Mouse (Mus musculus) limb, embryonic 13.5 days (tissue): ENCODE measurements around the gene Chd6. TPM values are rescaled to one million over a fixed set of nuclear protein-coding genes. Genes with fewer than 3 reads are reported as not detected.

Experiments
- ATAC-seq: fragments of 200-750 bp; cut with Nextera tagmentation; 2 replicates; pipeline ENCODE4 v1.8.0; 2017; ENCODE audit warnings: low read depth, moderate number of reproducible peaks, moderate TSS enrichment; ENCODE audit not compliant: low FRiP score
- H3K27ac ChIP-seq: fragments of 300-500 bp; sonication (generic); 2 replicates; pipeline ENCODE4 v1.5.1; 2015; ENCODE audit warnings: inconsistent platforms, mild to moderate bottlenecking, moderate library complexity
- H3K27me3 ChIP-seq: fragments of 300-500 bp; sonication (generic); 2 replicates; pipeline ENCODE4 v1.6.1; 2015; ENCODE audit warnings: mild to moderate bottlenecking, inconsistent platforms
- H3K36me3 ChIP-seq: fragments of 300-500 bp; sonication (generic); 2 replicates; pipeline ENCODE4 v1.6.1; 2015; ENCODE audit warnings: inconsistent platforms, mild to moderate bottlenecking, moderate library complexity
- H3K4me1 ChIP-seq: fragments of 300-500 bp; sonication (generic); 2 replicates; pipeline ENCODE4 v1.6.1; 2015; ENCODE audit warnings: inconsistent platforms
- H3K4me2 ChIP-seq: fragments of 300-500 bp; sonication (generic); replicated peaks from 2 replicates; pipeline ENCODE4 v1.6.1; 2015; ENCODE audit warnings: inconsistent platforms, mild to moderate bottlenecking, moderate library complexity
- H3K4me3 ChIP-seq: fragments of 300-500 bp; sonication (generic); 2 replicates; pipeline ENCODE4 v1.5.1; 2015; ENCODE audit warnings: moderate library complexity, mild to moderate bottlenecking, inconsistent platforms
- H3K9ac ChIP-seq: fragments of 300-500 bp; sonication (generic); 2 replicates; pipeline ENCODE4 v1.6.1; 2015; ENCODE audit warnings: mild to moderate bottlenecking, inconsistent platforms
- H3K9me3 ChIP-seq: fragments of 300-500 bp; sonication (generic); 2 replicates; pipeline ENCODE4 v1.6.1; 2016; ENCODE audit warnings: inconsistent platforms
- WGBS: fragments of 180-500 bp; shearing (Covaris S2); methylation state at CpG from one replicate; pipeline ENCODE4 v1.1.7; 2015; 5-methylcytosine and 5-hydroxymethylcytosine counted together
- polyA plus RNA-seq: library from polyadenylated mRNA; unstranded; fragments of >200 nt; fragmentation: Nextera tagmentation; extraction: Ambion mirVana; gene quantifications from 2 replicates; pipeline ENCODE4 v1.2.1, GENCODE M21; 2015

Gene Chd6
- polyA plus RNA-seq, 1 experiment from 2014 or later = 45.4 TPM

GRCm38 (mm10) chr2:160940930-160941709, 167.8 kb downstream of the Chd6 start:
- 65% methylated on average over 17 of the region's 17 CpGs for WGBS
- H3K9ac ChIP-seq = no peak overlapping the region
- H3K27ac ChIP-seq = no peak overlapping the region

GRCm38 (mm10) chr2:160934451-160934850, 174.4 kb downstream of the Chd6 start:
- no peaks in the 10 kb centered on the region for H3K36me3 ChIP-seq
- no peaks in the 10 kb centered on the region for H3K9me3 ChIP-seq
- no peak overlapping the region for H3K9ac ChIP-seq
- no peak for ATAC-seq
- H3K27me3 ChIP-seq = no peaks in the 10 kb centered on the region
- H3K27ac ChIP-seq = no peak overlapping the region
- H3K4me1 ChIP-seq = peaks cover 31% of the 10 kb centered on the region
- H3K4me3 ChIP-seq = no peak overlapping the region
- WGBS = 63% methylated on average over 4 of the region's 4 CpGs
- H3K4me2 ChIP-seq = no peak overlapping the region

More at GRCm38 (mm10) chr2:160940930-160941709, 167.8 kb downstream of the Chd6 start:
- peak; percentile 77 for ATAC-seq
- peaks cover 9% of the 10 kb centered on the region for H3K36me3 ChIP-seq
- no peaks in the 10 kb centered on the region for H3K9me3 ChIP-seq
- no peaks in the 10 kb centered on the region for H3K27me3 ChIP-seq
- H3K4me1 ChIP-seq = 0 out of 2 replicates have a peak, but pooled peaks cover 9% of the 10 kb centered on the region
- H3K4me2 ChIP-seq = no peak overlapping the region
- H3K4me3 ChIP-seq = no peak overlapping the region

- H3K36me3 ChIP-seq = no peaks in the 10 kb centered on the region
- H3K9ac ChIP-seq = no peak overlapping the region
- H3K4me1 ChIP-seq = peaks cover 36% of the 10 kb centered on the region
- 62% methylated on average over 5 of the region's 5 CpGs for WGBS
- no peak for ATAC-seq
- H3K27ac ChIP-seq = no peak overlapping the region
- no peak overlapping the region for H3K4me2 ChIP-seq
- H3K27me3 ChIP-seq = no peaks in the 10 kb centered on the region
- H3K4me3 ChIP-seq = no peak overlapping the region
- no peaks in the 10 kb centered on the region for H3K9me3 ChIP-seq
These were observed 175.0 kb downstream of the Chd6 start for GRCm38 (mm10) chr2:160933890-160934289.

- Histone ChIP-seq H3K27ac (peak overlapping the region; percentile 78; the same call in 1 of the 2 replicates), H3K4me1 (peaks cover 40% of the 10 kb centered on the region), H3K9me3 (no peaks in the 10 kb centered on the region), H3K36me3 (no peaks in the 10 kb centered on the region), H3K4me2 (peak overlapping the region; percentile 48), H3K27me3 (no peaks in the 10 kb centered on the region), H3K4me3 (no peak overlapping the region), H3K9ac (no peak overlapping the region)
- ATAC-seq = no peak
- WGBS = 75% methylated on average over 3 of the region's 3 CpGs
These were observed 175.9 kb downstream of the Chd6 start for GRCm38 (mm10) chr2:160932981-160933380.

DNA sequence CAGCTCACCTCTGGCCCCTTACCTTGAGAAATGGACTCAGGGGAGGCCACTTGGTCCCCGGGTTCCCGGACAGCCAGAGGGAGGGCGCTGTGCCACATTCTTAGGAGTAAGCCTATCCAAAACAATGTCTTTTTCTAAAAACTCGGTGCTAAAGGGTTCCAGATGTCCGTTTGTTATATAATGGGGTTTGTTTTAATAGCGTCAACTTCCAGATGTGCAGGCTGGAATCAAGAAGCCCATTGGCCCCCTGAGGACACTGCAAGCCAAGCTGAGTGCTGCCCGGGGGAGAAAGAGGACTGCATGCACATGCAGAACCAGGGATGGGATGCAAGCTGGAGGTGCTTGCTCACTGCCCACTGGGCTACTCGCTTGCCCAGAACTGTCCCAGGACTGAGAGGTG, 176.6 kb downstream of the Chd6 start:
- Histone ChIP-seq H3K4me2 (peak overlapping the region; percentile 48), H3K27me3 (no peaks in the 10 kb centered on the region), H3K9ac (no peak overlapping the region), H3K4me1 (peaks cover 40% of the 10 kb centered on the region), H3K36me3 (no peaks in the 10 kb centered on the region), H3K9me3 (no peaks in the 10 kb centered on the region), H3K27ac (peak overlapping the region; percentile 78), H3K4me3 (no peak overlapping the region)
- ATAC-seq = peak; percentile 83; the same call in 1 of the 2 replicates
- 14% methylated on average over 8 of the region's 8 CpGs for WGBS

DNA sequence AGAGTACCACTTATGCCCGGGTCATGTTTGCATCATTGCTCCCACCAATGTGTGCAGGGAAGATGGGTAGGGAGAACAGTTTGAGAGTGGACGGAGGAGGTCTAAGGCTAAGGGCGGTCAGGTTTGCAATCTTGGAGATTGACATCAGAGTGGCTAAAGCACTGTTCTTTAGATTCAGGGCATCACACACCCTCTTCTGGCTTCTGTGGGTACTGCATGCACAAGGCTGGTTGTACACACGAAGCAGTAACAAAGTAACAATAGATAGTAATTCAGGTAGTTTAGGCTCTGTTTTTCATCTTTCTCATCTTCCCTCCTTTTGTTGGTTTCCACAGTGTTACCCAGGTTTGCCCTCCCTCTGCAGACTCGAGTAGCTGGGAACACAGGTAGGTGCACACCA, 177.5 kb downstream of the Chd6 start:
- Histone ChIP-seq H3K27ac (peak overlapping the region; percentile 78; the same call in 1 of the 2 replicates), H3K4me1 (peaks cover 40% of the 10 kb centered on the region), H3K4me3 (no peak overlapping the region), H3K9ac (no peak overlapping the region), H3K4me2 (no peak overlapping the region), H3K36me3 (no peaks in the 10 kb centered on the region), H3K9me3 (no peaks in the 10 kb centered on the region), H3K27me3 (no peaks in the 10 kb centered on the region)
- 94% methylated on average over 5 of the region's 5 CpGs for WGBS
- ATAC-seq = no peak

GRCm38 (mm10) chr2:160925203-160925602, 183.7 kb downstream of the Chd6 start:
- H3K9me3 ChIP-seq = 0 out of 2 replicates have a peak, but pooled peaks cover 3% of the 10 kb centered on the region
- H3K36me3 ChIP-seq = no peaks in the 10 kb centered on the region
- H3K9ac ChIP-seq = no peak overlapping the region
- no peak for ATAC-seq
- no peaks in the 10 kb centered on the region for H3K27me3 ChIP-seq
- WGBS = 79% methylated on average over 9 of the region's 9 CpGs
- H3K4me1 ChIP-seq = peaks cover 36% of the 10 kb centered on the region
- no peak overlapping the region; the same call in 1 of the 2 replicates for H3K27ac ChIP-seq
- H3K4me2 ChIP-seq = no peak overlapping the region
- H3K4me3 ChIP-seq = no peak overlapping the region

DNA sequence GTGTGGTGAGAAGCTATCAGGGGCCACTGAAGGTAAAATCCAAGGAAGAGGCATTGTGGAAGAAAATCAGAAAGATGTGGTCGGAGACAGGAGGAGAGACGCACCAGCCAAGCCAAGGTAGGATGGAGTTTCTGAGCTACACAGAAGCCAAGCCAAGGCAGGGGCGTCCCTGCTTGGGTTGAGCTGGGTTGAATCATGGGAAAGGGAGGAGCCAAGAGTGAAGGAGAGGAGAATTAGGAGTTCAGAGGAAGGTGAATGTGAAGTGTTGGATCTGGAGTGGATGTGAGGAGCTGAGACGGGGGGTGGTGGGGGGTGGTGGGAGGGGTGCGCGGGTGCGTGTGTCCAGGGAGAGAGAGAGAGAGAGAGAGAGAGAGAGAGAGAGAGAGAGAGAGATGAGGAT, 187.6 kb downstream of the Chd6 start:
- Histone ChIP-seq H3K4me2 (no peak overlapping the region), H3K4me3 (no peak overlapping the region), H3K27me3 (no peaks in the 10 kb centered on the region), H3K4me1 (peaks cover 35% of the 10 kb centered on the region; the same call in 1 of the 2 replicates), H3K9me3 (0 out of 2 replicates have a peak, but pooled peaks cover 3% of the 10 kb centered on the region), H3K27ac (no peak overlapping the region), H3K9ac (no peak overlapping the region), H3K36me3 (no peaks in the 10 kb centered on the region)
- ATAC-seq = no peak
- 58% methylated on average over 7 of the region's 7 CpGs for WGBS

GRCm38 (mm10) chr2:160918930-160919215, 190.0 kb downstream of the Chd6 start:
- peaks cover 36% of the 10 kb centered on the region for H3K4me1 ChIP-seq
- 0 out of 2 replicates have a peak, but pooled peaks cover 3% of the 10 kb centered on the region for H3K9me3 ChIP-seq
- WGBS = 94% methylated on average over 2 of the region's 2 CpGs
- no peak overlapping the region for H3K4me3 ChIP-seq
- H3K27ac ChIP-seq = no peak overlapping the region
- 0 out of 2 replicates have a peak, but pooled peaks cover 3% of the 10 kb centered on the region for H3K27me3 ChIP-seq
- H3K36me3 ChIP-seq = no peaks in the 10 kb centered on the region
- no peak overlapping the region for H3K9ac ChIP-seq
- ATAC-seq = no peak
- no peak overlapping the region for H3K4me2 ChIP-seq

- Histone ChIP-seq H3K4me1 (peaks cover 36% of the 10 kb centered on the region), H3K4me3 (no peak overlapping the region), H3K27me3 (peaks cover 6% of the 10 kb centered on the region; the same call in 1 of the 2 replicates), H3K9me3 (0 out of 2 replicates have a peak, but pooled peaks cover 3% of the 10 kb centered on the region), H3K9ac (no peak overlapping the region), H3K36me3 (no peaks in the 10 kb centered on the region), H3K27ac (no peak overlapping the region), H3K4me2 (no peak overlapping the region)
- 69% methylated on average over 8 of the region's 8 CpGs for WGBS
- ATAC-seq = no peak
These were observed 190.5 kb downstream of the Chd6 start for GRCm38 (mm10) chr2:160918154-160918929.

- ATAC-seq = no peak
- Histone ChIP-seq H3K27ac (no peak overlapping the region), H3K4me3 (no peak overlapping the region), H3K4me2 (no peak overlapping the region), H3K9ac (no peak overlapping the region), H3K36me3 (no peaks in the 10 kb centered on the region), H3K4me1 (peaks cover 47% of the 10 kb centered on the region), H3K9me3 (0 out of 2 replicates have a peak, but pooled peaks cover under 1% of the 10 kb centered on the region), H3K27me3 (peaks cover 16% of the 10 kb centered on the region; the same call in 1 of the 2 replicates)
- WGBS = 94% methylated on average over 3 of the region's 3 CpGs
These were observed 191.6 kb downstream of the Chd6 start for GRCm38 (mm10) chr2:160917313-160917712.

DNA sequence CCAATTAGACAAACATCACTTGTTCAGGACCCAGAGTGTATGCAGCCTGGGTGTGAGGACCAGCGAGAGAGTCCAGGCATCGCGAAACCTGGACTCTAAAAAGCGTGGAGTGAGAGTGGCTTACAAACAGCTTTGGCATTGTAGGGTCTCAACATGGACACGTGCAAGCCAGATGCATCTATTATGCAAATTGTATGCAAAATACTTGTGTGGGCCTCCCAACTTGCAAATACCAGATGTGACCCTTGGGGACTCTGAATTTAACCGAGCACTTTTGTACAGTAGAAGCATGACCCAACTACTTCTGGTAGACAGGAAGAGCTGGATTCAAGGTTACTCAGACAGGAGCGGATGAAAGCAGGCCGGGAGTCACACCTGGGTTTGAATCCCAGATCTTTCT, 192.2 kb downstream of the Chd6 start:
- H3K4me3 ChIP-seq = no peak overlapping the region
- no peak for ATAC-seq
- WGBS = 76% methylated on average over 8 of the region's 8 CpGs
- H3K9me3 ChIP-seq = no peaks in the 10 kb centered on the region
- no peaks in the 10 kb centered on the region for H3K36me3 ChIP-seq
- no peak overlapping the region for H3K4me2 ChIP-seq
- H3K9ac ChIP-seq = no peak overlapping the region
- peaks cover 19% of the 10 kb centered on the region for H3K27me3 ChIP-seq
- H3K27ac ChIP-seq = no peak overlapping the region
- peaks cover 46% of the 10 kb centered on the region for H3K4me1 ChIP-seq
